Mouse (Mus musculus) heart, embryonic 12.5 days (tissue): ENCODE results near the gene Rnf225. TPM values are rescaled to one million over a fixed set of nuclear protein-coding genes. Genes with fewer than 3 reads are reported as not detected.
A peak's percentile ranks its signal among the peaks of the same experiment; 100 is the strongest.

Experiments used
- ATAC-seq: fragments of 200-750 bp; cut with Nextera tagmentation; 2 replicates; pipeline ENCODE4 v1.8.0; 2017; ENCODE audit warnings: moderate TSS enrichment, moderate library complexity; ENCODE audit not compliant: insufficient number of reproducible peaks, low FRiP score
- H3K27ac ChIP-seq: fragments of 300-500 bp; sonication (generic); 2 replicates; pipeline ENCODE4 v1.5.1; 2016; ENCODE audit warnings: mild to moderate bottlenecking, moderate library complexity; ENCODE audit not compliant: poor library complexity, severe bottlenecking
- H3K27me3 ChIP-seq: fragments of 300-500 bp; sonication (generic); replicated peaks from 2 replicates; pipeline ENCODE4 v1.6.1; 2016; ENCODE audit warnings: mild to moderate bottlenecking, moderate library complexity
- H3K36me3 ChIP-seq: fragments of 300-500 bp; sonication (generic); 2 replicates; pipeline ENCODE4 v1.6.1; 2016; ENCODE audit warnings: mild to moderate bottlenecking, moderate library complexity
- H3K4me1 ChIP-seq: fragments of 300-500 bp; sonication (generic); replicated peaks from 2 replicates; pipeline ENCODE4 v1.6.1; 2016; ENCODE audit warnings: mild to moderate bottlenecking
- H3K4me2 ChIP-seq: fragments of 300-500 bp; sonication (generic); 2 replicates; pipeline ENCODE4 v1.6.1; 2016; ENCODE audit warnings: mild to moderate bottlenecking, moderate library complexity
- H3K4me3 ChIP-seq: fragments of 300-500 bp; sonication (generic); 2 replicates; pipeline ENCODE4 v1.5.1; 2016; ENCODE audit warnings: mild to moderate bottlenecking
- H3K9ac ChIP-seq: fragments of 300-500 bp; sonication (generic); 2 replicates; pipeline ENCODE4 v1.6.1; 2016; ENCODE audit warnings: mild to moderate bottlenecking, moderate library complexity
- H3K9me3 ChIP-seq: fragments of 300-500 bp; sonication (generic); replicated peaks from 2 replicates; pipeline ENCODE4 v1.6.1; 2016; ENCODE audit warnings: mild to moderate bottlenecking, moderate library complexity
- WGBS: fragments of 180-500 bp; shearing (Covaris S2); methylation state at CpG from one replicate; pipeline ENCODE4 v1.1.7; 2016; 5-methylcytosine and 5-hydroxymethylcytosine counted together
- polyA plus RNA-seq: library from polyadenylated mRNA; unstranded; fragments of >200 nt; fragmentation: Nextera tagmentation; extraction: Ambion mirVana; gene quantifications from 2 replicates; pipeline ENCODE4 v1.2.1, GENCODE M21; 2016

The Rnf225 gene
- polyA plus RNA-seq, 1 experiment from 2014 or later = 1.1 TPM

DNA sequence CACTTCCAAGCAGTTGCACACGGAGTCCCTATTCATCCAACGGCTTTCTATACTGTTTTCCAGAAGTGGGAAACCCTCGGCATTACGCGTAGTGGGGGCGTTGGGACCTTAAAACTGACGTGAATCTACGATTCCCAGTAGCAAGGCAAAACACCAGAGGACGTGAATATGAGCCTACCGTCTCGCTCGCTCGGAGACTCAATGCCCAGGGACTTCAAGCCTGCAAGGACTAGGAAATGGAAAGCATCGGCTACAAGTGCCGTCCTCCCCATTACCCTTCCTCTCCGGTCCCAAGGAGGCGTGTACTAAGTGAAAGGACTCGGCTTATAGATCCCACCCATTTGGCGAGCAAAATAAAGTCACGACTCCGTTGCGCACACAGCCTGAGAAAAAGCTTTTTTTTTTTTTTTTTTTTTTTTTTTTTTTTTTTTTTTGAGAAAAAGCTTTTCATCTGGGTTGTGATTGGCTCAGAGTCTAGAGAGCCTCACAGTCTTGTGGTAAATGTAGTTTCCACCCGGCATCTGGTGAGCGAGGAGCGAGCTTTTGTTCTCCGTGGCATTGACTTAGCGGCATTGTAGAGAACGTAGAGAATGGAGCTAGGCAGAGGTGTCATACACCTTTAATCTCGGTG is 34.4 kb downstream of the Rnf225 start:
- Histone ChIP-seq H3K27ac (peak overlapping the region; percentile 76), H3K4me2 (peak overlapping the region; percentile 65), H3K4me3 (peak overlapping the region; percentile 54), H3K36me3 (no peaks in the 10 kb centered on the region), H3K4me1 (peaks cover 7% of the 10 kb centered on the region), H3K27me3 (no peaks in the 10 kb centered on the region), H3K9ac (peak overlapping the region; percentile 77), H3K9me3 (no peaks in the 10 kb centered on the region)
- ATAC-seq = peak; percentile 43
- 2% methylated on average over 29 of the region's 29 CpGs for WGBS

DNA sequence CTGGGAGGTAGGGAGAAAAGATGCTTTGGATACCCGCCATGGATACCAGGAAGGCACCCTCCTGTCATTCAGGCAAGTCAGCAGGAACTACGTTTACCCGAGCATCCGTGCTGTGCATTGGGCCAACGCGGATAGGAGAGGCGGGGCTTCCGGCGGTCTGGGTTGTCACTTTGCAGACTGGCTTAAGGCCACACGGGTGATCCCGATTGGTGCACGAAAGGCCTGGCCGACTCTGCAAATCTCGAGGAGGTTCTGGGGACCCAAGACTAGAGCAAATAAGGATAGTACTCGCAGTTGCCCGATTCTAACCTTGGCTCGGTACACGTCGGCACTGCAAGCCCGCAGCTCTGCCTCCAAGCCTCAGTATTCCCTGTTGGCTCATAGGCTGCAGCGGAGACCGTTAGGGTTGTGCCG is 38.5 kb downstream of the Rnf225 start, which contains the start of gene Zfp324:
Gene Zfp324, plus strand, starts transcription at position 161 of the 414 bp plus-strand sequence.
- Histone ChIP-seq H3K4me1 (peaks cover 16% of the 10 kb centered on the region), H3K4me3 (peak within 1 kb of the TSS; percentile 92), H3K9me3 (no peaks in the 10 kb centered on the region), H3K36me3 (peaks cover 20% of the 10 kb centered on the region), H3K27me3 (no peaks in the 10 kb centered on the region), H3K4me2 (peak within 1 kb of the TSS; percentile 92), H3K27ac (peak within 1 kb of the TSS; percentile 87), H3K9ac (peak within 1 kb of the TSS; percentile 96)
- under 1% methylated on average over 23 of the region's 23 CpGs for WGBS
- ATAC-seq = peak; percentile 91

DNA sequence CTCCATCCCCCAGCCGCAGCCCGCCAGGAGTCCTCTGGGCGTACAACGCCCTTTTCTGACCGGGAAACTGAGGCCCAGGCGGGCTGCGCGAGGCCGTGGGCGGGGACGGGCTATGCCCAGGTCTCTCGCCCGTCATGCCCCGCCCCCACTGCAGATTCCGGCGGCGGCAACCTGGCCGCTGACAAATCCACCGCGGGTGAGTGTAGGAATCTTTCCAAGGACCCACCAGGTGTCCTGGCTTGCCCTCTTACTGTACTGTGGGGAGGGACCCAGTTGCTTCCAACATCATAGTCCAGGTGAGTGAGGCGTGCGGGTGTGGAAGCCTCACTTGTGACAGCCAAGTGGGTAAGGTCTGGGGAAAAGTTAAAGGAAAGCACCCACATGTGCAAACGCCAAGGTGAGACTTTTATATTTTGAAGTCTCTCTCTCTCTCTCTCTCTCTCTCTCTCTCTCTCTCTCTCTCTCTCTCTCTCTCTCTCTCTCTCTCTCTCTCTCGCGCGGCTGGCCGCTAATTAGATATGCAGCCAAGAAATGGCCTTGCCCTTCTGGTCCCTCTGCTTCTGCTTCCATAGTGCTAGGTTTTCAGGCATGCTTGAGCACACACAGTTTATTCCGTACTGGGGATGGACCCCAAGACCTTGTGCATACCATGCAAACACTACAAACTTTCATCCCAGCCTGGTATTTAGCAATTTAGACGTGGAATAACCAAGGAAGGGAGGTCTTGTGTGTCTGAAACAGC is 39.1 kb downstream of the Rnf225 start:
- H3K27ac ChIP-seq = peak overlapping the region; percentile 87
- H3K9me3 ChIP-seq = no peaks in the 10 kb centered on the region
- peak; percentile 86 for ATAC-seq
- no peaks in the 10 kb centered on the region for H3K27me3 ChIP-seq
- H3K36me3 ChIP-seq = peaks cover 26% of the 10 kb centered on the region
- peaks cover 16% of the 10 kb centered on the region for H3K4me1 ChIP-seq
- H3K4me3 ChIP-seq = peak overlapping the region; percentile 92
- WGBS = under 1% methylated on average over 29 of the region's 29 CpGs
- H3K9ac ChIP-seq = peak overlapping the region; percentile 96
- peak overlapping the region; percentile 92 for H3K4me2 ChIP-seq

DNA sequence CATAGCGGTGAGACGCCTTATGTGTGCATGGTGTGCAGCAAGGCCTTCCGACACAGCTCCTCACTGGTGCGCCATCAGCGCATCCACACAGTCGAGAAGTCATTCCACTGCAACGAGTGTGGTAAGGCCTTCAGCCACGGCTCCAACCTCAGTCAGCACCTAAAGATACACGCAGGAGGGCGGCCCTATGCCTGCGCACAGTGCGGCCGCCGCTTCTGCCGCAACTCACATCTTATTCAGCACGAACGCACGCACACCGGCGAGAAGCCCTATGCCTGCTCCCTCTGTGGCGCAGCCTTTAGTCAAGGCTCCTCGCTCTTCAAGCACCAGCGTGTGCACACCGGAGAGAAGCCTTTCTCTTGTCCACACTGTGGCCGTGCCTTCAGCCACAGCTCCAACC is 43.7 kb downstream of the Rnf225 start:
- WGBS = 94% methylated on average over 25 of the region's 25 CpGs
- no peaks in the 10 kb centered on the region for H3K27me3 ChIP-seq
- H3K27ac ChIP-seq = no peak overlapping the region
- no peak overlapping the region for H3K4me3 ChIP-seq
- no peaks in the 10 kb centered on the region for H3K9me3 ChIP-seq
- no peak overlapping the region for H3K9ac ChIP-seq
- peaks cover 12% of the 10 kb centered on the region for H3K4me1 ChIP-seq
- ATAC-seq = no peak
- peaks cover 41% of the 10 kb centered on the region for H3K36me3 ChIP-seq
- H3K4me2 ChIP-seq = no peak overlapping the region

DNA sequence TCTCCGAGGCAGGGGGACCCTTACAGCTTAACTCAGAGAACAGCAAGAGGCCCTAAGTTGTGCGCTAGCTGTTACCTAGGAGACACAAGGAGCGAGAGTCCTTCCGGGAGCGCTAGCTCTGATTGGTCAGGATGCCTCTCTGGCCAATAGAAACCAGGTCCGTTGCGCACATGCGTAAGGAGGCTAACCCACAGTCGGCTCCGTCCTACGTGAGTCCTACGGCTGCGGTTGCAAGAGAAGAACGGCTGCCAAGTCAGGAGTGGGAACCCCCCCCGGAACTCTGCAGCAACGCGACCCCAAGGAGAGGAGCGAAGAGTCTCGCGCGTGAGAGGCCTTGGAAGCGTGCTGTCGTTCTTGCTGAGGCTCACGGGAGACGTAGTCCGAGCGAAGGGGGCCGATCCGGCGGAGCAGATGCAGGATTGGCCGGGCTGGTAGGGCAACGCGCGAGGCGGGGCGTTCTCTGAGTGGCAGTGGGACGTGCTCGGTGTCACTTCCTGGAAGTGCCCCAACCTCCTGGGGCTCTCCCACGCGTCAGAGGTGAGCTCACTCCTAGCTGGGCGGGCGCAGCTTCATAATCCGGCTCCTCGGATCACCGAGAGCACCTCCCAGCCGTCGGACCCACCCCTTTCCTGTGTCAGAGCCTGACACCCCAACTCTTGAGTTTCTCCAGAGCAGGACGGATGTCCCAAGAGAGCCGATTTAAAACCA is 50.6 kb downstream of the Rnf225 start, which contains the start of gene Zfp446:
Gene Zfp446, plus strand, starts transcription at position 167 of the 708 bp plus-strand sequence.
- H3K9ac ChIP-seq = peak within 1 kb of the TSS; percentile 73
- no peaks in the 10 kb centered on the region for H3K9me3 ChIP-seq
- ATAC-seq = peak; percentile 99
- under 1% methylated on average over 49 of the region's 49 CpGs for WGBS
- H3K36me3 ChIP-seq = peaks cover 9% of the 10 kb centered on the region
- peak within 1 kb of the TSS; percentile 74 for H3K4me3 ChIP-seq
- H3K27me3 ChIP-seq = no peaks in the 10 kb centered on the region
- H3K4me1 ChIP-seq = peaks cover 13% of the 10 kb centered on the region
- peak within 1 kb of the TSS; percentile 67 for H3K4me2 ChIP-seq
- H3K27ac ChIP-seq = peak within 1 kb of the TSS; percentile 93

DNA sequence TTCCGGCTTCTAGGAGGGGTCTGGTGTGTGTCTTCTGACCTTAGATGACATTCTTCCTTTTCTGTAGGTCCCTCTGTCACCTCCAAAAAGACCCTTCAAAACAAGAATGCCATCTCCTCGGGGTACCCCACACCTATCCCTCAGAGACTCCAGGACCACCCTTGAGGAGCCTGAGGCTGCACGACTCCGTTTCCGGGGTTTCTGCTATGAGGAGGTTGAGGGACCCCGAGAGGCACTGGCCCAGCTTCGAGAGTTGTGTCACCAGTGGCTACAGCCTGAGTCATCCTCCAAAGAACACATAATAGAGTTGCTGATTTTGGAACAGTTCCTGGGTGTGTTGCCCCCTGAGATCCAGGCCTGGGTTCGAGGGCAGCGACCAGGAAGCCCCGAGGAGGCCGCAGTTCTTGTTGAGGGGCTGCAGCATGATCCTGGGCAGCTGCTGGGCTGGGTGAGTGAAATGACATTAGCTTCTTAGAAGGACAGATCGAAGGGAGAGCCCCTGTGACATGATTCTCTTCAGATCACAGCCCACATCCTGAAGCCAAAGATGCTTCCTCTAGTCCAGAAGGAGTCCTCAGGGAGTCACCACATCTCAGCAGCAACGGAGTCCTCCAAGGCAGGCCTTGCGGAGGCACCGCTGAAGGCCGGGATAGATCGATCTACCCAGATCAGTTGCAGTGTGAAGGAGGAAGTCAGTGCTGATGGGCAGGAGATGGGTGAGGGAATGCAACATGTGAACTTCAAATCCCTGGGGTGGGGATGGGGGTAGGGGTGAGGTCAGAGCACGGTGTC is 51.9 kb downstream of the Rnf225 start:
- H3K4me1 ChIP-seq = peaks cover 13% of the 10 kb centered on the region
- peaks cover 9% of the 10 kb centered on the region for H3K36me3 ChIP-seq
- peak overlapping the region; percentile 93; the same call in 1 of the 2 replicates for H3K27ac ChIP-seq
- H3K9me3 ChIP-seq = no peaks in the 10 kb centered on the region
- H3K4me2 ChIP-seq = peak overlapping the region; percentile 67
- H3K4me3 ChIP-seq = peak overlapping the region; percentile 74; the same call in 1 of the 2 replicates
- no peaks in the 10 kb centered on the region for H3K27me3 ChIP-seq
- H3K9ac ChIP-seq = peak overlapping the region; percentile 69; the same call in 1 of the 2 replicates
- WGBS = 74% methylated on average over 18 of the region's 18 CpGs
- no peak for ATAC-seq

- Histone ChIP-seq H3K4me2 (no peak overlapping the region), H3K9me3 (no peaks in the 10 kb centered on the region), H3K4me3 (no peak overlapping the region), H3K36me3 (peaks cover 9% of the 10 kb centered on the region), H3K27ac (no peak overlapping the region), H3K4me1 (peaks cover 13% of the 10 kb centered on the region), H3K27me3 (no peaks in the 10 kb centered on the region), H3K9ac (no peak overlapping the region)
- ATAC-seq = no peak
- 65% methylated on average over 6 of the region's 6 CpGs for WGBS
Observed at GRCm38 (mm10) chr7:12979776-12980175, 52.6 kb downstream of the Rnf225 start.

DNA sequence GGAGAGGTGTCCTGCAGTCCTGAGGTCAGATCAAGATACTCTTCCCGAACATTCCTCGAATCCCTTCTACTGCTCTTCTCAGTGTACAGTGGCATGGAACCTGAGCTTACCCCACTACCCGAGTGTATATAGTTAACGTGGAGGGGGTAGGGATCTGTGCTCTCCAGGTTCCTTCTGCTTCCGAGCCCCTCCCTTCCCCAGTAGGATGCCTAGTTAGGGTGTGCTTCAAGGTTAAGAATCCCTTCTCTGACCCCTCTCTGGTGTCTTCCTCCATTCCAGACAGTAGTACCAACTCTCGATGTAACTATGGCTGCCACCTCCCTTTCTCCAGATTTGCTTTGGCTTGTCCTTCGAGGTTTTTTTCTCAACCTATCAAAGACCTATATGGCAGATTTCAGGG is 53.1 kb downstream of the Rnf225 start:
- Histone ChIP-seq H3K4me2 (no peak overlapping the region), H3K36me3 (peaks cover 9% of the 10 kb centered on the region), H3K27ac (no peak overlapping the region), H3K4me3 (no peak overlapping the region), H3K9ac (no peak overlapping the region), H3K4me1 (peaks cover 13% of the 10 kb centered on the region), H3K9me3 (no peaks in the 10 kb centered on the region), H3K27me3 (no peaks in the 10 kb centered on the region)
- 88% methylated on average over 7 of the region's 7 CpGs for WGBS
- ATAC-seq = no peak
